Mouse (Mus musculus) gastrocnemius, postnatal 4 days (tissue): ENCODE results near the gene Slc35g1. TPM values are rescaled to one million over a fixed set of nuclear protein-coding genes. Genes with fewer than 3 reads are reported as not detected.

Source experiments
- total RNA-seq, 2 experiments: library from RNA; stranded (reverse); gene quantifications; 2 replicates each; pipeline ENCODE4 v1.2.3; 2021

The Slc35g1 gene
- total RNA-seq, 2 experiments from 2014 or later: 2.6 to 2.7 TPM

Other genes with a start within 250 kb of the Slc35g1 start
- gene Fra10ac1, start 171.8 kb upstream of the Slc35g1 start, total RNA-seq: 10 to 100 TPM; 11.3 to 13.2 TPM
- gene Lgi1, start 131.4 kb upstream of the Slc35g1 start, total RNA-seq: 1 to 10 TPM; 3.3 to 3.8 TPM
- gene Plce1, start 85.1 kb downstream of the Slc35g1 start, total RNA-seq: 10 to 100 TPM; 53.1 to 56.9 TPM